Mouse (Mus musculus): ENCODE data around the gene Bap1. TPM values are rescaled to one million over a fixed set of nuclear protein-coding genes. Genes with fewer than 3 reads are reported as not detected.
A peak's percentile ranks its signal among the peaks of the same experiment; 100 is the strongest.

The Bap1 gene
- polyA plus RNA-seq, 1 experiment: 42.0 TPM

DNA sequence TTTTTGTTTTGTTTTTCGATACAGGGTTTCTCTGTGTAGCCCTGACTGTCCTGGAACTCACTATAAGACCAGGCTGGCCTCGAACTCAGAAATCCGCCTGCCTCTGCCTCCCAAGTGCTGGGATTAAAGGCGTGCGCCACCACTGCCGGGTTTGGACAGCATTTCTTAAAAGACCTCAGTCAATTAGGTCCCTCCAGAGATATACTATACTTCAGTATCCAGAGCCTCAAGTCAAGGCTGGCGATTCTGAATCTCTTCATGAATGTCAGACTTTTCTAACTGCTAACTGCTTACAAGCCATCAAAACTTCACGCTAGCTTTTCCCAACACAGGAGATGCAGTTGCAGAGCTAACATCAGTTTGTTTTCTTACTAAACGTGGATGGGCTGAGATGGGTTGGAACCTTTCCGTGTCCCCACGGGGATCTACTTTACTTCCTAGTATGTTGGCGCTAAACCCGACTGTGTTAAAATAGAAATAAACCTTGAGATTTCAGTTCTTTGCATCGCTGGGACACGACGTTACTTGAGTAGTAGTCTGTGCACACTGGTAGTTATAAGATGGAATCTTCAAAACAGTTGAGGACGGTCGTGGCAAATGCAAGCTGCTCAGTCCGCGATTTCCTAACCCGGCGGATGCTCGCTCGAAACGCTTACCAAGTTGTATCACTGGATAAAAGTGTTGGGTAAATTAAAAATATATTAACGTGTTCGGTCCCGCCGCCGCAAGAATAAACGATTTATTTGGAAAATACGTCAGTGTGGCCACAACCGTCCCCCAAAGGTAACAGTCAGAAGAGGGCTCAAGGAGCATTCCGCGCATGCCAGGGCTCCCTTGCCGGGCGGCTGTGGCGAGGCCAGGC, 797 bp upstream of the Bap1 start:
- Histone ChIP-seq H3K4me3 (ENCODE audit: insufficient read depth, poor library complexity, severe bottlenecking) (peak overlapping the region; percentile 97), H3ac (ENCODE audit: control insufficient read depth, insufficient read length, low read depth) (peak overlapping the region; percentile 86), H3K27me3 (ENCODE audit: control insufficient read depth, insufficient read depth, insufficient read length) (no peaks in the 10 kb centered on the region), H3K79me2 (ENCODE audit: control insufficient read depth, insufficient read depth) (peaks cover 33% of the 10 kb centered on the region), H3K79me3 (ENCODE audit: low read depth) (peaks cover 26% of the 10 kb centered on the region), H3K36me3 (ENCODE audit: control insufficient read depth, insufficient read depth) (peaks cover 28% of the 10 kb centered on the region)
- TF ChIP-seq CEBPB (IDR thresholded peaks at IDR 0.05; ENCODE audit: low read depth) (no peak), MAX (IDR thresholded peaks at IDR 0.05) (no peak), USF1 (IDR thresholded peaks at IDR 0.05; ENCODE audit: low read depth) (no peak), FOSL1 (IDR thresholded peaks at IDR 0.05; ENCODE audit: insufficient read depth, low read length, poor library complexity, severe bottlenecking) (no peak), CTCF (IDR thresholded peaks at IDR 0.05; ENCODE audit: control insufficient read depth, insufficient read depth, insufficient read length) (no peak), MYOG (IDR thresholded peaks at IDR 0.05; ENCODE audit: control insufficient read depth, extremely low read depth, insufficient read length) (no peak), MYOD1 (IDR thresholded peaks at IDR 0.05; ENCODE audit: control insufficient read depth, insufficient read length, low read depth) (no peak)

DNA sequence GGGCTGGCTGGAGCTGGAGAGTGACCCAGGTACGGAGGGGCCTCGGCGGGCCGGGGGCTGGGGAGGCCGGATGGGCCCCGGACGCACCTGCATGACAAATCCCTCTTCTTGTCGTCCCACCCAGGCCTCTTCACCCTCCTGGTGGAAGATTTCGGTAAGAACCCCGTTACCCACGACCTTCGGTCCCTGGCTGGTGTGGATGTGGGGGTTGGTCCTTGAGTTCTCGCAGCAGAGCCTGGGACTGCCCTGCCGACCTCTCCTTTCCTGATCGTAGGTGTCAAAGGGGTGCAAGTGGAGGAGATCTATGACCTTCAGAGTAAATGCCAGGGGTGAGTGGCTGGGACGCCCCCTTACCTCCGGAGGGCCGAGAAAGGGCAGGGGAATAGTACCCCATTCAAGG, 376 bp downstream of the Bap1 start:
- Histone ChIP-seq H3K4me3 (ENCODE audit: insufficient read depth, poor library complexity, severe bottlenecking) (peak overlapping the region; percentile 97), H3K79me2 (ENCODE audit: control insufficient read depth, insufficient read depth) (peaks cover 33% of the 10 kb centered on the region), H3K36me3 (ENCODE audit: control insufficient read depth, insufficient read depth) (peaks cover 40% of the 10 kb centered on the region), H3K79me3 (ENCODE audit: low read depth) (peaks cover 26% of the 10 kb centered on the region), H3K27me3 (ENCODE audit: control insufficient read depth, insufficient read depth, insufficient read length) (no peaks in the 10 kb centered on the region), H3ac (ENCODE audit: control insufficient read depth, insufficient read length, low read depth) (peak overlapping the region; percentile 97)
- TF ChIP-seq MYOG (IDR thresholded peaks at IDR 0.05; ENCODE audit: control insufficient read depth, extremely low read depth, insufficient read length): no peak
- TF ChIP-seq FOSL1 (IDR thresholded peaks at IDR 0.05; ENCODE audit: insufficient read depth, low read length, poor library complexity, severe bottlenecking): no peak
- no peak for TF ChIP-seq CTCF (IDR thresholded peaks at IDR 0.05; ENCODE audit: control insufficient read depth, insufficient read depth, insufficient read length)
- TF ChIP-seq MYOD1 (IDR thresholded peaks at IDR 0.05; ENCODE audit: control insufficient read depth, insufficient read length, low read depth): no peak
- TF ChIP-seq USF1 (IDR thresholded peaks at IDR 0.05; ENCODE audit: low read depth): no peak
- TF ChIP-seq CEBPB (IDR thresholded peaks at IDR 0.05; ENCODE audit: low read depth): no peak
- no peak for TF ChIP-seq MAX (IDR thresholded peaks at IDR 0.05)

DNA sequence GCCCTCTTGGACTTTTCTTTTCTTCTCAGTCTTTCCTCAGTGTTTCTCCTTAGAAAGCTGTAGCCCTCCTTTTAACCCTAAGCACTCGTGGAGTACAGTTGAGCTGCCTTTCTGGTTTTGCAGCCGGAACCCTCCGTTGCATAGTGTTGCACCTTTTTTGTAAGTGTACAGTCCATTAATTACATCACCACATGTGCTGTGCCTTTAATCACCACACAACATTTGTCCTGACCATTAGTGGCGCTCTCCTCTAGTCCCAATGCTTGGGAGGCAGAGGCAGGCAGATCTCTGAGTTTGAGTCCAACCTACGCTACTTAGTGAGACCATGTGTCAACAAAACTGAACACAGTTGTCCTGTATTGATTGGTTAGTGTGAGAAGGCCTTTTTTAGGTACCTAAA, 841 bp downstream of the Bap1 start:
- peaks cover 44% of the 10 kb centered on the region for H3K36me3 ChIP-seq (ENCODE audit: control insufficient read depth, insufficient read depth)
- no peaks in the 10 kb centered on the region for H3K27me3 ChIP-seq (ENCODE audit: control insufficient read depth, insufficient read depth, insufficient read length)
- TF ChIP-seq MYOD1 (IDR thresholded peaks at IDR 0.05; ENCODE audit: control insufficient read depth, insufficient read length, low read depth) (no peak), CEBPB (IDR thresholded peaks at IDR 0.05; ENCODE audit: low read depth) (no peak), FOSL1 (IDR thresholded peaks at IDR 0.05; ENCODE audit: insufficient read depth, low read length, poor library complexity, severe bottlenecking) (no peak), CTCF (IDR thresholded peaks at IDR 0.05; ENCODE audit: control insufficient read depth, insufficient read depth, insufficient read length) (no peak), MYOG (IDR thresholded peaks at IDR 0.05; ENCODE audit: control insufficient read depth, extremely low read depth, insufficient read length) (no peak)
- H3K79me3 ChIP-seq (ENCODE audit: low read depth): peaks cover 26% of the 10 kb centered on the region
- peaks cover 33% of the 10 kb centered on the region for H3K79me2 ChIP-seq (ENCODE audit: control insufficient read depth, insufficient read depth)
- H3K4me3 ChIP-seq (ENCODE audit: insufficient read depth, poor library complexity, severe bottlenecking): peak overlapping the region; percentile 97
- H3ac ChIP-seq (ENCODE audit: control insufficient read depth, insufficient read length, low read depth): peak overlapping the region; percentile 97

DNA sequence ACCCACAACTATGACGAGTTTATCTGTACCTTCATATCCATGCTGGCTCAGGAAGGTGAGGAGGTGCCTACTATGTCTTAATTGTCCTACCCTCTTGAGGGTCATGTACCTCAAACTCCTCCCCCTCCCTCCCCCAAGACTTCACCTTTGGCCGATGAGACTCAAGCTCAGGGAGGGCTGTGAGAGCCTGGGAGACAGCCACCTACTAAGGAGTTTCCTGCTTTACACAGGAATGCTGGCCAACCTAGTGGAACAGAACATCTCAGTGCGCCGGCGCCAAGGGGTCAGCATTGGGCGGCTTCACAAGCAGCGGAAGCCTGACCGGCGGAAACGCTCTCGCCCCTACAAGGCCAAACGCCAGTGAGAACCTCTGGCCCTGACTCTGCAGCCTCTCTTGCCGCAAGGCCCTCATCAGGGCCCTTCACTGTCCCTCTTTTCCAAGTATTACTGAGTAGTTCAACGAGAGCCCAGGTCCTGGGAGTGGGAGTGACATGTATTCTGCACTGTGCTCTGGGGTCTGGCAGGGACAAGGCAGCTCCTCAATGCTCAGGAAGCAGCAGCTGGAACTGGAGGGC, 7.3 kb downstream of the Bap1 start:
- no peak for TF ChIP-seq USF1 (IDR thresholded peaks at IDR 0.05; ENCODE audit: low read depth)
- TF ChIP-seq CEBPB (IDR thresholded peaks at IDR 0.05; ENCODE audit: low read depth): no peak
- no peak for TF ChIP-seq MAX (IDR thresholded peaks at IDR 0.05)
- no peak for TF ChIP-seq CTCF (IDR thresholded peaks at IDR 0.05; ENCODE audit: control insufficient read depth, insufficient read depth, insufficient read length)
- TF ChIP-seq MYOG (IDR thresholded peaks at IDR 0.05; ENCODE audit: control insufficient read depth, extremely low read depth, insufficient read length): no peak
- no peak for TF ChIP-seq FOSL1 (IDR thresholded peaks at IDR 0.05; ENCODE audit: insufficient read depth, low read length, poor library complexity, severe bottlenecking)
- TF ChIP-seq MYOD1 (IDR thresholded peaks at IDR 0.05; ENCODE audit: control insufficient read depth, insufficient read length, low read depth): no peak
- no peaks in the 10 kb centered on the region for H3K27me3 ChIP-seq (ENCODE audit: control insufficient read depth, insufficient read depth, insufficient read length)
- H3ac ChIP-seq (ENCODE audit: control insufficient read depth, insufficient read length, low read depth): no peak overlapping the region
- H3K79me3 ChIP-seq (ENCODE audit: low read depth): peaks cover 5% of the 10 kb centered on the region
- H3K79me2 ChIP-seq (ENCODE audit: control insufficient read depth, insufficient read depth): peaks cover 9% of the 10 kb centered on the region
- peaks cover 86% of the 10 kb centered on the region for H3K36me3 ChIP-seq (ENCODE audit: control insufficient read depth, insufficient read depth)
- no peak overlapping the region for H3K4me3 ChIP-seq (ENCODE audit: insufficient read depth, poor library complexity, severe bottlenecking)

DNA sequence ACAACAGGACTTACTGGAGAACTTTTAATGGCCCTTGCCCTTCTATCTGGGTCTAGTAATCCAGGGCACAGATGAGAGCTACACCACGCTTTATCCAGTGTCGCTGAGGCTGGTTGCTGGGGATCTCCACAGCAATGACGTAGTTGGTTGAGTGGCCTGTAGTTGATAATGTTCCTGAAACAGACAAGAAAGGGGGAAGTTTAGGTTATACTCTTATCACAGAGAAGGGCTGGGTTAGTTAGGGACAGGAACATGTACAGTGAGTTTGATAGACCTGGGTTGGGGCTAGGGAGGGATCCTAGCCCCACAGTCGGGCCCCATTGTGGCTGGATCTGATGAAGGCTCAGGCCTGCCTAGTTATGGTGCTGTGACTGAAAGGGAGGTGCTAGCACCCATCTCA, 9.1 kb downstream of the Bap1 start:
- no peaks in the 10 kb centered on the region for H3K27me3 ChIP-seq (ENCODE audit: control insufficient read depth, insufficient read depth, insufficient read length)
- H3ac ChIP-seq (ENCODE audit: control insufficient read depth, insufficient read length, low read depth): no peak overlapping the region
- no peak overlapping the region for H3K4me3 ChIP-seq (ENCODE audit: insufficient read depth, poor library complexity, severe bottlenecking)
- no peaks in the 10 kb centered on the region for H3K79me2 ChIP-seq (ENCODE audit: control insufficient read depth, insufficient read depth)
- no peaks in the 10 kb centered on the region for H3K79me3 ChIP-seq (ENCODE audit: low read depth)
- TF ChIP-seq CTCF (IDR thresholded peaks at IDR 0.05; ENCODE audit: control insufficient read depth, insufficient read depth, insufficient read length) (no peak), CEBPB (IDR thresholded peaks at IDR 0.05; ENCODE audit: low read depth) (no peak), MYOG (IDR thresholded peaks at IDR 0.05; ENCODE audit: control insufficient read depth, extremely low read depth, insufficient read length) (no peak), FOSL1 (IDR thresholded peaks at IDR 0.05; ENCODE audit: insufficient read depth, low read length, poor library complexity, severe bottlenecking) (no peak), MAX (IDR thresholded peaks at IDR 0.05) (no peak), MYOD1 (IDR thresholded peaks at IDR 0.05; ENCODE audit: control insufficient read depth, insufficient read length, low read depth) (no peak), USF1 (IDR thresholded peaks at IDR 0.05; ENCODE audit: low read depth) (no peak)
- peaks cover 68% of the 10 kb centered on the region for H3K36me3 ChIP-seq (ENCODE audit: control insufficient read depth, insufficient read depth)
